Mouse (Mus musculus) embryonic stem cell, embryonic (primary cell): ENCODE measurements at regions not wholly inside any gene's neighbourhood (a gene's known extent, or its start where the extent isn't known, plus 50 kb on each side); places are given as distances from the start of the nearest gene placed in this dataset.
"Not testable (repeated sequence)": the region's sequence is repeated elsewhere in the genome, so short reads cannot be mapped to it uniquely, and the experiment has no call there.

ENCODE experiments used
- CTCF ChIA-PET, 4 experiments: fragments of 300-600 bp in 2 of 4; fragments of 350-600 bp in 2 of 4; sonication (Branson Sonifier 250); formaldehyde crosslinking; loops; one replicate each; lab custom pipeline; 2022; ENCODE audit warnings: inconsistent platforms in 2 of 4; lab: Charles Lee
- POLR2A ChIA-PET, 4 experiments: fragments of 300-600 bp in 2 of 4; fragments of 350-600 bp in 2 of 4; sonication (Branson Sonifier 250); formaldehyde crosslinking; loops; one replicate each; lab custom pipeline; 2022; ENCODE audit warnings: antibody characterized with exemption in 4 of 4, inconsistent platforms in 1 of 4; lab: Charles Lee

GRCm38 (mm10) chr3:4895811-4896210 is 854.8 kb upstream of the Gm8797 start:
- ChIA-PET CTCF (no interaction called here), POLR2A (interaction anchor here in 1 of 4 experiments (0.7 kb wide), 1 partner anchor 893 kb away, joined by 3 read pairs; no protein-coding TSS in a partner anchor)

GRCm38 (mm10) chr3:4907556-4907955 is 843.0 kb upstream of the Gm8797 start:
- CTCF ChIA-PET, POLR2A ChIA-PET: not testable (repeated sequence)

GRCm38 (mm10) chr3:4930731-4931130 is 819.9 kb upstream of the Gm8797 start:
- POLR2A ChIA-PET, CTCF ChIA-PET: not testable (repeated sequence)

- CTCF ChIA-PET: no interaction called here
- POLR2A ChIA-PET: no interaction called here
Measured at GRCm38 (mm10) chr3:4971496-4971895, 779.1 kb upstream of the Gm8797 start.

- CTCF ChIA-PET: interaction anchor here in 1 of 4 experiments (0.7 kb wide), 1 partner anchor 20 kb away, joined by 4 read pairs; no protein-coding TSS in a partner anchor
- POLR2A ChIA-PET: no interaction called here
Measured at GRCm38 (mm10) chr3:4973278-4973677, 777.3 kb upstream of the Gm8797 start.

- ChIA-PET CTCF (no interaction called here), POLR2A (no interaction called here)
Measured at GRCm38 (mm10) chr3:4973764-4974163, 776.8 kb upstream of the Gm8797 start.

- POLR2A ChIA-PET: no interaction called here
- CTCF ChIA-PET: no interaction called here
Measured at GRCm38 (mm10) chr3:4974659-4975058, 775.9 kb upstream of the Gm8797 start.

GRCm38 (mm10) chr3:4976344-4976743 is 774.3 kb upstream of the Gm8797 start:
- CTCF ChIA-PET: no interaction called here
- POLR2A ChIA-PET: no interaction called here

- ChIA-PET POLR2A (no interaction called here), CTCF (no interaction called here)
Measured at GRCm38 (mm10) chr3:5017742-5018141, 732.9 kb upstream of the Gm8797 start.
